Mouse (Mus musculus): ENCODE results near the gene Adamtsl3. TPM values are rescaled to one million over a fixed set of nuclear protein-coding genes. Genes with fewer than 3 reads are reported as not detected.

Adamtsl3 gene
- polyA plus RNA-seq, 1 experiment = 0.20 TPM

DNA sequence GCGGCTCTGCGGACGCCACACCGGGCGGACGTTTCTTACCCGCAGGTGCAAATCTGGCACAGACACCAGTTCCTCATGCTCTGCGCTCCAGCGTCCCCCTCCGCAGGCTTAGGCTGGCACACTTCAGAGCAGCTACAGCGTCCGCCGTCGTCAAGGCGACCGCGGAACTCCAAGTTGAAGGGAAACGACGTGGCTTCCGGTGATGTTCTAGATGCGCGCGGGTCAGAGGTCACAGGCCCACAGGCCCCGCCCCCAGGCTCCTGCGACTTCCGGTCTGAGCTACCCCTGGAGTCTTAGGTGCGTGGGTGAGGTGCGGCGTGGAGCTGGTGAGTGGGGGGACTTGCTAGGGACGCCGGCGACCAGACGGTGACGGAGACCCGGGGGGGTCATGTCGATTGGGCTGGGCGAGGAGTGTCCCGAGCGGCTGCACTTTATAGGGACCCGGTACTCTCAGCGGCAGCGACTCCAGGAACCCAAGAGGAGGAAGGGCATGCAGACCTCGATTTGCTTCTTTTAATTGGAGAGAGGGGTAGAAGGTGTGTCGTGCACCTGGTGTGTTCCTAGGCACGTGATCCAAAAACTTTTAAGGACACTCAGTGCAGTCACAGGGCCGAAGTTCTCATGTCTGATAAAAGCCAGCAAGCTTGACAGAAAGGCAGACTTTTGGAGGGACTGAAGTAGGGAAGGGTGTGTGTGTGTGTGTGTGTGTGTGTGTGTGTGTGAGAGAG, 313.0 kb downstream of the Adamtsl3 start, which contains the start of the genes Saxo2 and Efl1:
Gene Saxo2 (minus strand): TSS at position 176 of the 728 bp plus-strand sequence.
Gene Efl1 (plus strand): TSS at position 262 of the 728 bp plus-strand sequence.
- peak within 1 kb of the TSS; percentile 51; the same call in 1 of the 2 replicates for H3K27ac ChIP-seq (ENCODE audit: control insufficient read depth, insufficient read depth, low read depth, low read length, poor library complexity)
- under 1% methylated on average over 46 of the region's 46 CpGs for WGBS

DNA sequence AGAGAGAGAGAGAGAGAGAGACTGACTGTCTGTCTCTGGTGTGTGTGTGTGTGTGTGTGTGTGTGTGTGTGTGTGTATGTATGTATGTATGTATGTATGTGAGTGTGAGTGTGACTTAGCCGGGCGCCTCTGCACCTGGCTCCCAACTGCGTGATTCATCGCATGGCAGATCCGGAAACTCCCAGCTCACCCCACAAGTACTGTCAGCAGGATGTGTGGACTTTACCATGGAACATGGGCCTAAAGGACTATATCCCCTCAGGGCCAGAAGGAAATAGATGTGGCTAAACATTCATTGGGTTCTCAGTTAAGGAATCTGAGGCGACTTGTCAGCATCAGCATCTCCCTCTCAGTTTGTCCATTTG, 313.6 kb downstream of the Adamtsl3 start:
- H3K4me3 ChIP-seq (replicated peaks; ENCODE audit: control insufficient read depth, low read depth, low read length) = peak overlapping the region; percentile 92
- 16% methylated on average over 6 of the region's 6 CpGs for WGBS
- no peaks in the 10 kb centered on the region for H3K4me1 ChIP-seq (ENCODE audit: control insufficient read depth, insufficient read depth, low read length)
- H3K27ac ChIP-seq (ENCODE audit: control insufficient read depth, insufficient read depth, low read depth, low read length, poor library complexity) = no peak overlapping the region; the same call in 1 of the 2 replicates
- TF ChIP-seq CTCF (IDR thresholded peaks at IDR 0.05; ENCODE audit: control insufficient read depth, insufficient read depth, low read length) = no peak
- TF ChIP-seq POLR2A (IDR thresholded peaks at IDR 0.05; ENCODE audit: borderline replicate concordance, control insufficient read depth, low read depth, low read length) = no peak

More for the DNA sequence above, 313.0 kb downstream of the Adamtsl3 start, which contains the start of the genes Saxo2 and Efl1:
- no peaks in the 10 kb centered on the region for H3K4me1 ChIP-seq (ENCODE audit: control insufficient read depth, insufficient read depth, low read length)
- peak within 1 kb of the TSS; percentile 92 for H3K4me3 ChIP-seq (replicated peaks; ENCODE audit: control insufficient read depth, low read depth, low read length)
- peak; percentile 28; the same call in 1 of the 2 replicates for TF ChIP-seq POLR2A (IDR thresholded peaks at IDR 0.05; ENCODE audit: borderline replicate concordance, control insufficient read depth, low read depth, low read length)
- no peak for TF ChIP-seq CTCF (IDR thresholded peaks at IDR 0.05; ENCODE audit: control insufficient read depth, insufficient read depth, low read length)

Other genes with a start within 250 kb of the Adamtsl3 start
- 3.0 TPM in 1 of 2 replicates, not detected in the other for gene Sh3gl3, start 161.9 kb upstream of the Adamtsl3 start, polyA plus RNA-seq (2011; ENCODE audit: insufficient read depth, insufficient read length, low replicate concordance, missing spikeins)

All from bone marrow, adult 2 months (tissue).